Mouse (Mus musculus): Measurements from ENCODE around the gene Gpr3.

- TF ChIP-seq CTCF (IDR thresholded peaks at IDR 0.05; ENCODE audit: borderline replicate concordance, insufficient read depth, low read length): no peak
- no peak for TF ChIP-seq POLR2A (IDR thresholded peaks at IDR 0.05; ENCODE audit: low read depth, low read length)
Measured at GRCm38 (mm10) chr4:133162196-133162595, 50.1 kb downstream of the Gpr3 start.

Data from embryonic fibroblast, embryonic 13.5 days (primary cell).